Mouse (Mus musculus) naive thymus-derived CD4-positive, alpha-beta T cell, adult 2 months (primary cell): ENCODE measurements around the gene Olfr288.
A peak's percentile ranks its signal among the peaks of the same experiment; 100 is the strongest.

Experiments used
- DNase-seq: peaks from one replicate; pipeline ENCODE4 v3.0.0-alpha.2; 2011; ENCODE audit warnings: low read depth

Olfr288 gene

GRCm38 (mm10) chr15:98166963-98167644 lies 28.2 kb downstream of the Olfr288 start, which contains the start of gene Ccdc184:
Gene Ccdc184 (plus strand): TSS chr15:98167158.
- DNase-seq: no peak

GRCm38 (mm10) chr15:98165525-98165924 lies 29.8 kb downstream of the Olfr288 start, which contains the start of gene Asb8:
Gene Asb8 (minus strand): TSS chr15:98165625.
- no peak for DNase-seq

DNA sequence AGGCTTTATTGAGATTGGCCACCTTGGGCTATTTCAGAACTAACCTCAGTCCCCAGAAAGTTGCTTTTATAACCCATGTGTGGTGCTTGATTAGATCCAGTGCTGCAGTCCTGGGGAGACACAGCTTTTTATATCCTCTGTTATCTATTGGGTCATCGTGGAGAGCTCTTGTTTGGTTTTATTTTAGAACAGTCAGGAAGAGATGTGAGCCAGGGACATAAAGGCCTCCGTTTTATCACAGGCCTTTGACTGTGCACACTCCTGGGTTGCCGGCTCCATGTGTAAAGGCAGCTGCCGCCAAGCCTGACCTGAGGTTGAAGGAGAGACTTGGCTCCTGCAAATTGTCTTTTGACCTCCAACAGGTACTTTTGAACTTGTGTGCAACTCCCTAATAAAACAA lies 32.8 kb downstream of the Olfr288 start:
- DNase-seq: no peak

GRCm38 (mm10) chr15:98161026-98161805 lies 34.1 kb downstream of the Olfr288 start:
- no peak for DNase-seq

GRCm38 (mm10) chr15:98157253-98157652 lies 38.1 kb downstream of the Olfr288 start:
- no peak for DNase-seq

DNA sequence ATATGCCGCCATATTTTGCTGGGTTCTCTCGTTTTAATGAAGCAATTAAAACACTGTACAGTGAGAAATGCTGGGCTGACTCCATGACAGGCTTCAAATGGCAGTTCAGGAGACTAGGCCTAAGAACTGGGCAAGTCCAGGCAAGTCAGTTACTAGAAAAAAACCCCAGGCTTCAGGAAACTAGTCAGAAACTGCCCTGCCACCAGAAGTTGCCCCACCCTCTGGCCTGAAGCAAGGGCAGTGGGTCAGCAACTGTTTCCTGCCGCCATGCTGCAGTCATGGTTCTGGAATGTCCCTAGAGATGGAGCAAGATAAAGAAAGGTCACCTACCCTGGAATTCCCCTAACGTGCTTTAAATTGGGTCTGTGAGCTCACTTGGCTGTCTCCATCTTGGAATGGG lies 39.4 kb downstream of the Olfr288 start:
- no peak for DNase-seq

- no peak for DNase-seq
Measured at GRCm38 (mm10) chr15:98155272-98155671, 40.1 kb downstream of the Olfr288 start.

GRCm38 (mm10) chr15:98154631-98155030 lies 40.7 kb downstream of the Olfr288 start:
- no peak for DNase-seq

DNA sequence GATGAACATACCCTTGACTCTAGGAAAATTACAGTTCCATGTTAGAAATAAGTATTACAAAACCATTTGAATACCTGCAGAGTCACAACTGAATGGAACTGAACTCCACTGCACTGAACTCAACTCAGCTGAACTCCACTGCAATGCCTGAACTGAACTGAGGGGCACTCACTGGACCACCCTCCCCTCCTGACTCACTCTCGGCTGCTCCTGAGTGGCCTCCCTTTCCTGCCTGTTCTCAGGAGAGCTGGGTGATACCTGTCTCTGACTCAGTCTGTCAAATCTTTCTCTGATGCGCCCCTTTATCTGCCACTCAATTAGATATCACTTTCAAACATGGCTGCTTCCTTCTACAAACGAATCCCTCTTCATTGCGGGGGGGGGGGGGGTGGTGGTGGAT lies 41.2 kb downstream of the Olfr288 start:
- DNase-seq: peak; percentile 10

DNA sequence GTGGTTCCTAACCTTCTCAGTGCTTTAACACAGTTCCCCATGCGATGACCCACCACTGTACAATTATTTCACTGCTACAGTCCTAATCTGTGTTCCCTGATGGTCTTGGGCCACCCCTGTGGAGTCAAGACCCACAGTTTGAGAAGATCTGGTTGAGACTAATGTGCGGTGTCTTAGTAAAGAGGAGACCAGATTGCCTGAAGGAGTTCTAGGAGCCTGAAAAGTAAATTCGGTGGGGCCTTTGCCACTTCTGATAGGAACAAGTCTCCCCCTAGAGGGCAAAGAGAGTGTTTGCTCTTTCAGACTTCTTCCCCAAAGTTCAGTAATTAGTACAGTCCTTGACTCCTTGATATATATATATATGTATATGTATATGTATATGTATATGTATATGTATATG lies 41.7 kb downstream of the Olfr288 start:
- peak; percentile 68 for DNase-seq

- no peak for DNase-seq
Measured at GRCm38 (mm10) chr15:98152916-98153315, 42.4 kb downstream of the Olfr288 start.

- DNase-seq: no peak
Measured at GRCm38 (mm10) chr15:98149166-98149602, 46.2 kb downstream of the Olfr288 start.

GRCm38 (mm10) chr15:98148356-98148755 lies 47.0 kb downstream of the Olfr288 start:
- no peak for DNase-seq

- DNase-seq: peak; percentile 94
Measured at GRCm38 (mm10) chr15:98145559-98146181, 49.7 kb downstream of the Olfr288 start.

DNA sequence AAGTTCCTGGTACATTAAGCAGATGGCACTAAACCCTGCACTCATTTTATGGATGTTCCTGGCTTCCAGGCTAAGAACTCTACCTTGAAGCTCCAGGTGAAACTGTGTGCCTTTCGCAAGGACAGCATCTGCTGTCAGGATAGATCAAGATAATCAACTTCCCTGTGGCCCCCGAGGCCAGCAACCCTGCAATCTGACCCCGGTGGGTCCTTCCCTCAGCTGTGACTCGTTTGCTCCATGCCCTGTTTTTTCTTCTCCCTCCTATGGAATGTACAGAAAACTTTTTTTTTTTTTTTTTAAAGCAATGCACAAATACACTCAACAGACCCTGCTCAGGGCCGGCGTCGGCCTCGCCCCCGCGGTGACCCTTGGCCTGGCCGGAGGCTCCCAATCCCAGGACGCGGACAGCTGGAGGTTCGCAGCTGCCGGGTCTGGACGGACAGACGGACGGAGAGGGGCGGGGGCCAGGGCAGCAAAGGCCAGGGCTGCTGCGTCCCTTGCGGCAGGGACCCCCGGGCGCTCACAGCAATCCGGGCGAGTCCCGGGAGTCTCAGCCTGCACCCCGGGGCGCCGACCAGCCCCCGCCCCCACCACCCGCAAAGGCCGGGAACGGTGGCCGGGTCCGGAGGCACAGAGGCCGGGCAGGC lies 50.4 kb downstream of the Olfr288 start:
- peak; percentile 28 for DNase-seq

- no peak for DNase-seq
Measured at GRCm38 (mm10) chr15:98142515-98142914, 52.8 kb downstream of the Olfr288 start.

- DNase-seq: no peak
Measured at GRCm38 (mm10) chr15:98140809-98141208, 54.5 kb downstream of the Olfr288 start.

- no peak for DNase-seq
Measured at GRCm38 (mm10) chr15:98139763-98140162, 55.6 kb downstream of the Olfr288 start.

DNA sequence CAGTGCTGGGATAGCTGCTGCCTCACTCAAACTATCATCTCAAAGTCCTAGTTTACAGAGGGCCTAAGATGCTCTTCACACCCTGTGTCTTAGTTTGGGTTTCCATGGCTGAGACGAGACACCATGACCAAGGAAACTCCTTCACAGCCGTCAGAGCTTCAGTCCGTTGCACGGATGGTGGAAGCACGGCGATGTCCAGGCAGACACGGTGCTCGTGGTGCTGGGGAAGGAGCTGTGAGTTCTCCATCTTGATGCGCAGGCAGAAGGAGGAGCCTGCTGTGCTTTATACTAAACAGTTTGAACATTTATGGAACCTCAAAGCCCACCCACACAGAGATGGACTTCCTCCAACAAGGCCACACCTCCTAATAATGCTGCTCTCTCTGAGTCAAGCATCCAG lies 58.5 kb downstream of the Olfr288 start:
- no peak for DNase-seq
